Mouse (Mus musculus) MN1 (cell line): ENCODE results near the gene Cubn.

Experiments
- DNase-seq: peaks from one replicate; pipeline ENCODE4 v3.0.0-alpha.2; 2016; ENCODE audit warnings: low spot score

Gene Cubn

GRCm38 (mm10) chr2:13352775-13353174 lies 138.8 kb downstream of the Cubn start:
- no peak for DNase-seq

- no peak for DNase-seq
Observed at GRCm38 (mm10) chr2:13352112-13352728, 139.4 kb downstream of the Cubn start.

- no peak for DNase-seq
Observed at GRCm38 (mm10) chr2:13342325-13342926, 149.2 kb downstream of the Cubn start.

GRCm38 (mm10) chr2:13335446-13335845 lies 156.2 kb downstream of the Cubn start:
- no peak for DNase-seq

- no peak for DNase-seq
Observed at GRCm38 (mm10) chr2:13329754-13330417, 161.7 kb downstream of the Cubn start.

GRCm38 (mm10) chr2:13303376-13303775 lies 188.2 kb downstream of the Cubn start:
- DNase-seq, result no peak

- DNase-seq, result peak; percentile 35
Observed at GRCm38 (mm10) chr2:13299031-13299430, 192.6 kb downstream of the Cubn start.

- DNase-seq, result peak; percentile 9
Observed at GRCm38 (mm10) chr2:13297733-13298132, 193.9 kb downstream of the Cubn start.

- DNase-seq, result peak; percentile 75
Observed at GRCm38 (mm10) chr2:13290661-13291060, 201.0 kb downstream of the Cubn start.

- no peak for DNase-seq
Observed at GRCm38 (mm10) chr2:13290070-13290469, 201.5 kb downstream of the Cubn start.

GRCm38 (mm10) chr2:13278114-13278862 lies 213.3 kb downstream of the Cubn start:
- DNase-seq, result peak; percentile 42

- DNase-seq, result no peak
Observed at GRCm38 (mm10) chr2:13275874-13276273, 215.7 kb downstream of the Cubn start.

GRCm38 (mm10) chr2:13271165-13271957 lies 220.3 kb downstream of the Cubn start, which contains the start of gene Rsu1:
Rsu1 (minus strand) TSS chr2:13271415.
- DNase-seq, result peak; percentile 99

- DNase-seq, result no peak
Observed at GRCm38 (mm10) chr2:13270736-13271135, 220.9 kb downstream of the Cubn start.

- DNase-seq, result no peak
Observed at GRCm38 (mm10) chr2:13268681-13269293, 222.8 kb downstream of the Cubn start.

GRCm38 (mm10) chr2:13264875-13265274 lies 226.7 kb downstream of the Cubn start:
- peak; percentile 54 for DNase-seq

- no peak for DNase-seq
Observed at GRCm38 (mm10) chr2:13263150-13263549, 228.5 kb downstream of the Cubn start.

- no peak for DNase-seq
Observed at GRCm38 (mm10) chr2:13258606-13259005, 233.0 kb downstream of the Cubn start.

GRCm38 (mm10) chr2:13240711-13241110 lies 250.9 kb downstream of the Cubn start:
- no peak for DNase-seq

- DNase-seq, result peak; percentile 68
Observed at GRCm38 (mm10) chr2:13237140-13237901, 254.3 kb downstream of the Cubn start.

GRCm38 (mm10) chr2:13235696-13236095 lies 255.9 kb downstream of the Cubn start:
- peak; percentile 36 for DNase-seq
